Mouse (Mus musculus): Measurements from ENCODE around the gene Fbxw18. TPM values are rescaled to one million over a fixed set of nuclear protein-coding genes. Genes with fewer than 3 reads are reported as not detected.
"Not testable (repeated sequence)": the region's sequence is repeated elsewhere in the genome, so short reads cannot be mapped to it uniquely, and the experiment has no call there.

Fbxw18 gene
- not detected for polyA plus RNA-seq (2021)

GRCm38 (mm10) chr9:109702600-109702999, at the start of gene Fbxw18:
TSS of gene Fbxw18 (minus strand) at chr9:109702700.
- ATAC-seq; H3K27me3 ChIP-seq; CTCF ChIA-PET; POLR2A ChIA-PET; in situ Hi-C loops (cut with MboI; ENCODE audit: low pct_unique_long_range_greater_than_20kb); DNase-seq (ENCODE audit: low read depth, low spot score): not testable (repeated sequence)

DNA sequence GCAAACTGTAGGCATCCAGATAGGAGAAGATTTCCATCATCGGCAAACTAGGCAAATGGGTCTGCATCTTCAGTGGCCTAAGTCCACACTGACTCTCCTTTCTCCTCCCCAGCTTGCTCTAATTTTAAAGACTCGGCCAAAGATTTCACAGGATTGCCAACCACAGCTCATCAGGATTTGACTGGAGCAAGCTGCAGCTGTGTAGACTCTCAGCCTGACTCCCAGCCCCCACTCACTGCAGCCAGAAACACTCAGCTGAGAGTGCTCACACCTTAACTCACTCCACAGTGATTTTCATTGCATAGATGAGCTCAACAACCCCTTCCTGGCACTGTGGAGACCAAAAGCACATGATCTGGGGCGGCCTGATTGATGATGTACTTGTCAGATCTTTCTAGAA, 43.5 kb upstream of the Fbxw18 start, which contains the start of gene Fbxw26:
TSS of gene Fbxw26 (minus strand) at position 101 of the 400 bp plus-strand sequence.
- ATAC-seq; H3K27me3 ChIP-seq; POLR2A ChIA-PET; DNase-seq (ENCODE audit: low read depth, low spot score); CTCF ChIA-PET; in situ Hi-C loops (cut with MboI; ENCODE audit: low pct_unique_long_range_greater_than_20kb): not testable (repeated sequence)

- in situ Hi-C loops (cut with MboI; ENCODE audit: low pct_unique_long_range_greater_than_20kb) = no loop called here
- ChIA-PET CTCF (interaction anchor here (0.7 to 1.3 kb wide), 2 partner anchors 10 to 147 kb away, joined by 4 read pairs; no protein-coding TSS in a partner anchor), POLR2A (no interaction called here)
- no peaks in the 10 kb centered on the region for H3K27me3 ChIP-seq
- DNase-seq (ENCODE audit: low read depth, low spot score) (no peak), ATAC-seq (no peak)
- TF ChIP-seq CTCF (IDR thresholded peaks at IDR 0.05) = peak; percentile 69
Observed at GRCm38 (mm10) chr9:109685299-109685698, 17.2 kb downstream of the Fbxw18 start.

DNA sequence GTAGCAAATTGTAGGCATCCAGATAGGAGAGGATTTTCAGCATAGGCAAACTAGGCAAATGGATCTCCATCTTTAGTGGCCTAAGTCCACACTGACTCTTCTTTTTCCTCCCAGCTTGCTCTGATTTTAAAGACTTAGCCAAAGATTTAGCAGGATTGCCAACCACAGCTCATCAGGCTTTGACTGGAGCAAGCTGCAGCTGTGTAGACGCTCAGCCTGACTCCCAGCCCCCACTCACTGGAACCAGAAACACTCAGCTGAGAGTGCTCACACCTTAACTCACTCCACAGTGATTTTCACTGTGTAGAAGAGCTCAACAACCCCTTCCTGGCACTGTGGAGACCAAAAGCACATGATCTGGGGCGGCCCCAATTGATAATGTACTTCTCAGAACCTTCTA, 37.9 kb downstream of the Fbxw18 start, which contains the start of gene Fbxw25:
TSS of gene Fbxw25 (minus strand) at position 101 of the 400 bp plus-strand sequence.
- POLR2A ChIA-PET; ATAC-seq; in situ Hi-C loops (cut with MboI; ENCODE audit: low pct_unique_long_range_greater_than_20kb); CTCF ChIA-PET; H3K27me3 ChIP-seq; DNase-seq (ENCODE audit: low read depth, low spot score): not testable (repeated sequence)

Other genes starting within 250 kb of the Fbxw18 start
- gene Fbxw19, start 206.8 kb downstream of the Fbxw18 start, polyA plus RNA-seq (2021) = not detected
- gene Fbxw15, start 134.4 kb downstream of the Fbxw18 start, polyA plus RNA-seq (2021) = not detected
- gene Fbxw24, start 76.6 kb downstream of the Fbxw18 start, polyA plus RNA-seq (2021) = not detected
- not detected for gene Fbxw25, start 38.0 kb downstream of the Fbxw18 start, polyA plus RNA-seq (2021)
- gene Fbxw26, start 43.4 kb upstream of the Fbxw18 start, polyA plus RNA-seq (2021) = not detected
- not detected for gene Fbxw27, start 88.0 kb upstream of the Fbxw18 start, polyA plus RNA-seq (2021)
- gene Spink8, start 109.6 kb upstream of the Fbxw18 start, polyA plus RNA-seq (2021) = not detected
- 25.0 TPM for gene Nme6, start 130.0 kb upstream of the Fbxw18 start, polyA plus RNA-seq (2021)
- gene Camp, start 146.9 kb upstream of the Fbxw18 start, polyA plus RNA-seq (2021) = not detected
- gene Cdc25a, start 172.9 kb upstream of the Fbxw18 start, polyA plus RNA-seq (2021) = 16.3 TPM
- gene Map4, start 228.8 kb upstream of the Fbxw18 start, polyA plus RNA-seq (2021) = 143 TPM